Mouse (Mus musculus): Measurements from ENCODE around the gene Proser1. TPM values are rescaled to one million over a fixed set of nuclear protein-coding genes. Genes with fewer than 3 reads are reported as not detected.

The Proser1 gene
- polyA plus RNA-seq (2015; fragmentation: Nextera tagmentation; extraction: Ambion mirVana): 13.5 and 16.1 TPM in 2 replicates

GRCm38 (mm10) chr3:53463046-53463764 is at the start of gene Proser1, which contains the start of gene Nhlrc3:
Proser1 (plus strand) TSS chr3:53463666.
Nhlrc3 (minus strand) TSS chr3:53463332.
- peak within 1 kb of the TSS; percentile 77 for H3K4me2 ChIP-seq (ENCODE audit: low read length)
- H3K9ac ChIP-seq (ENCODE audit: low read depth, low read length): peak within 1 kb of the TSS; percentile 86
- no peaks in the 10 kb centered on the region for H3K36me3 ChIP-seq (ENCODE audit: control insufficient read depth, insufficient read depth, low read length)
- no peaks in the 10 kb centered on the region for H3K9me3 ChIP-seq (ENCODE audit: control insufficient read depth, low read length)
- H3K4me3 ChIP-seq (ENCODE audit: low read length): peak within 1 kb of the TSS; percentile 63
- peaks cover 30% of the 10 kb centered on the region for H3K4me1 ChIP-seq (ENCODE audit: control insufficient read depth, insufficient read depth, low read depth, low read length)
- ATAC-seq: peak; percentile 99
- under 1% methylated on average over 51 of the region's 52 CpGs for WGBS
- H3K27ac ChIP-seq (ENCODE audit: low read depth, low read length): peak within 1 kb of the TSS; percentile 93
- H3K27me3 ChIP-seq (replicated peaks; ENCODE audit: control insufficient read depth, insufficient read depth, low read length): no peaks in the 10 kb centered on the region

- peaks cover 9% of the 10 kb centered on the region for H3K4me1 ChIP-seq (ENCODE audit: control insufficient read depth, insufficient read depth, low read depth, low read length)
- H3K9me3 ChIP-seq (ENCODE audit: control insufficient read depth, low read length): no peaks in the 10 kb centered on the region
- ATAC-seq: no peak
- H3K9ac ChIP-seq (ENCODE audit: low read depth, low read length): no peak overlapping the region
- H3K4me2 ChIP-seq (ENCODE audit: low read length): no peak overlapping the region
- no peak overlapping the region for H3K27ac ChIP-seq (ENCODE audit: low read depth, low read length)
- H3K36me3 ChIP-seq (ENCODE audit: control insufficient read depth, insufficient read depth, low read length): no peaks in the 10 kb centered on the region
- 57% methylated on average over 3 of the region's 3 CpGs for WGBS
- no peak overlapping the region for H3K4me3 ChIP-seq (ENCODE audit: low read length)
- no peaks in the 10 kb centered on the region for H3K27me3 ChIP-seq (replicated peaks; ENCODE audit: control insufficient read depth, insufficient read depth, low read length)
Measured at GRCm38 (mm10) chr3:53413959-53414358, 49.5 kb upstream of the Proser1 start.

GRCm38 (mm10) chr3:53416036-53416506 is 47.4 kb upstream of the Proser1 start:
- peak; percentile 84 for ATAC-seq
- Histone ChIP-seq H3K27me3 (replicated peaks; ENCODE audit: control insufficient read depth, insufficient read depth, low read length) (no peaks in the 10 kb centered on the region), H3K27ac (ENCODE audit: low read depth, low read length) (no peak overlapping the region), H3K4me1 (ENCODE audit: control insufficient read depth, insufficient read depth, low read depth, low read length) (peaks cover 9% of the 10 kb centered on the region), H3K4me3 (ENCODE audit: low read length) (no peak overlapping the region), H3K4me2 (ENCODE audit: low read length) (no peak overlapping the region), H3K9ac (ENCODE audit: low read depth, low read length) (no peak overlapping the region), H3K36me3 (ENCODE audit: control insufficient read depth, insufficient read depth, low read length) (no peaks in the 10 kb centered on the region), H3K9me3 (ENCODE audit: control insufficient read depth, low read length) (no peaks in the 10 kb centered on the region)
- WGBS: 40% methylated on average over 5 of the region's 5 CpGs

- Histone ChIP-seq H3K4me3 (ENCODE audit: low read length) (no peak overlapping the region), H3K9ac (ENCODE audit: low read depth, low read length) (no peak overlapping the region), H3K27ac (ENCODE audit: low read depth, low read length) (no peak overlapping the region), H3K36me3 (ENCODE audit: control insufficient read depth, insufficient read depth, low read length) (no peaks in the 10 kb centered on the region), H3K4me2 (ENCODE audit: low read length) (no peak overlapping the region), H3K4me1 (ENCODE audit: control insufficient read depth, insufficient read depth, low read depth, low read length) (peaks cover 9% of the 10 kb centered on the region), H3K27me3 (replicated peaks; ENCODE audit: control insufficient read depth, insufficient read depth, low read length) (no peaks in the 10 kb centered on the region), H3K9me3 (ENCODE audit: control insufficient read depth, low read length) (no peaks in the 10 kb centered on the region)
- 62% methylated on average over 7 of the region's 7 CpGs for WGBS
- ATAC-seq: no peak
Measured at GRCm38 (mm10) chr3:53417701-53418100, 45.8 kb upstream of the Proser1 start.

- no peak overlapping the region for H3K27ac ChIP-seq (ENCODE audit: low read depth, low read length)
- H3K36me3 ChIP-seq (ENCODE audit: control insufficient read depth, insufficient read depth, low read length): no peaks in the 10 kb centered on the region
- no peak overlapping the region for H3K4me3 ChIP-seq (ENCODE audit: low read length)
- no peak overlapping the region for H3K4me2 ChIP-seq (ENCODE audit: low read length)
- H3K4me1 ChIP-seq (ENCODE audit: control insufficient read depth, insufficient read depth, low read depth, low read length): peaks cover 4% of the 10 kb centered on the region
- no peak overlapping the region for H3K9ac ChIP-seq (ENCODE audit: low read depth, low read length)
- H3K27me3 ChIP-seq (replicated peaks; ENCODE audit: control insufficient read depth, insufficient read depth, low read length): no peaks in the 10 kb centered on the region
- no peak for ATAC-seq
- H3K9me3 ChIP-seq (ENCODE audit: control insufficient read depth, low read length): no peaks in the 10 kb centered on the region
- 94% methylated on average over 12 of the region's 12 CpGs for WGBS
Measured at GRCm38 (mm10) chr3:53421656-53422055, 41.8 kb upstream of the Proser1 start.

DNA sequence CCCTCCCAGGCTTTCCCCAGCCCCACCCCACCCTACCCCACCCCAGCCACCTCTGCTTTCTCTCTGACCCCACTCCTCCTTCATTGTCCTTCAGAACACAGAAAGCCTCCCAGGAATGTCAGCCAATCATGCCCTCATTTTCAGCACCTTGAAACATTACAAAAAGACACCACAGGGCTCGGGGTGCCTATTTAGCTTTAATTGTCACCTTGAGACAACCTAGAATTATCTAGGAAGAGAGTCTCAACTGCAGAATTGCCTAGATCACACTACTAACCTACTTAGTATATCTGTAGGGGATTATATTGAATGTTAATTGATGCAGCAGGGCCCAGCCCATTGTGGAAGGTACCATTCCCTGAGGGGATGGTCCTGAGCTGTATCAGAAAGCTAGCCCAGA is 40.8 kb upstream of the Proser1 start:
- H3K4me2 ChIP-seq (ENCODE audit: low read length): no peak overlapping the region
- H3K4me3 ChIP-seq (ENCODE audit: low read length): no peak overlapping the region
- no peak overlapping the region for H3K27ac ChIP-seq (ENCODE audit: low read depth, low read length)
- no peak overlapping the region for H3K9ac ChIP-seq (ENCODE audit: low read depth, low read length)
- H3K9me3 ChIP-seq (ENCODE audit: control insufficient read depth, low read length): no peaks in the 10 kb centered on the region
- no peaks in the 10 kb centered on the region; the same call in 1 of the 2 replicates for H3K4me1 ChIP-seq (ENCODE audit: control insufficient read depth, insufficient read depth, low read depth, low read length)
- H3K27me3 ChIP-seq (replicated peaks; ENCODE audit: control insufficient read depth, insufficient read depth, low read length): no peaks in the 10 kb centered on the region
- no peaks in the 10 kb centered on the region for H3K36me3 ChIP-seq (ENCODE audit: control insufficient read depth, insufficient read depth, low read length)
- no peak for ATAC-seq
- WGBS: 56% methylated on average over 1 of the region's 1 CpGs

DNA sequence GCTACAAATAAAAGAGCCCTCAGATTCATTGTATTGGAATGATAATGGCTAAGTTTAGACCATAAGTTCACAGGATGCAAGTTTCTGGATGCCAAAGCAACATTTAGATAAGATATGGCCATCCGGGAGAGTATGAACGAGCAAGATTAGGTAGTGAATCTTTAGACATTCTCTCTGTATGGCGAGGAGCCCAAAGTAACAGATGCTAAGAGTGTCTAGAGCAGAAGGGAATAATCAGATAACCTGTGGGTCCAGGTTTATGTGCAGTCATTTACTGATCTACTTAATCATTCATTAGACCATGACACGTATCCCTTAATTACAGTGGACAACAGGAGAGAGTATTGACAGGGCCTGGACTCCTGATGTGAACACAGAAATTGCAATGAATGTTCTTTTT is 39.9 kb upstream of the Proser1 start:
- ATAC-seq: no peak
- Histone ChIP-seq H3K9ac (ENCODE audit: low read depth, low read length) (no peak overlapping the region), H3K4me1 (ENCODE audit: control insufficient read depth, insufficient read depth, low read depth, low read length) (no peaks in the 10 kb centered on the region), H3K4me3 (ENCODE audit: low read length) (no peak overlapping the region), H3K36me3 (ENCODE audit: control insufficient read depth, insufficient read depth, low read length) (no peaks in the 10 kb centered on the region), H3K9me3 (ENCODE audit: control insufficient read depth, low read length) (no peaks in the 10 kb centered on the region), H3K4me2 (ENCODE audit: low read length) (no peak overlapping the region), H3K27ac (ENCODE audit: low read depth, low read length) (no peak overlapping the region), H3K27me3 (replicated peaks; ENCODE audit: control insufficient read depth, insufficient read depth, low read length) (no peaks in the 10 kb centered on the region)
- WGBS: 84% methylated on average over 4 of the region's 4 CpGs

GRCm38 (mm10) chr3:53434610-53435009 is 28.9 kb upstream of the Proser1 start:
- no peak overlapping the region for H3K9ac ChIP-seq (ENCODE audit: low read depth, low read length)
- H3K27me3 ChIP-seq (replicated peaks; ENCODE audit: control insufficient read depth, insufficient read depth, low read length): no peaks in the 10 kb centered on the region
- no peak for ATAC-seq
- H3K27ac ChIP-seq (ENCODE audit: low read depth, low read length): no peak overlapping the region
- no peaks in the 10 kb centered on the region for H3K36me3 ChIP-seq (ENCODE audit: control insufficient read depth, insufficient read depth, low read length)
- 74% methylated on average over 3 of the region's 3 CpGs for WGBS
- no peak overlapping the region for H3K4me2 ChIP-seq (ENCODE audit: low read length)
- H3K9me3 ChIP-seq (ENCODE audit: control insufficient read depth, low read length): no peaks in the 10 kb centered on the region
- no peaks in the 10 kb centered on the region for H3K4me1 ChIP-seq (ENCODE audit: control insufficient read depth, insufficient read depth, low read depth, low read length)
- H3K4me3 ChIP-seq (ENCODE audit: low read length): no peak overlapping the region

- Histone ChIP-seq H3K27ac (ENCODE audit: low read depth, low read length) (no peak overlapping the region), H3K4me2 (ENCODE audit: low read length) (no peak overlapping the region), H3K4me1 (ENCODE audit: control insufficient read depth, insufficient read depth, low read depth, low read length) (no peaks in the 10 kb centered on the region), H3K27me3 (replicated peaks; ENCODE audit: control insufficient read depth, insufficient read depth, low read length) (no peaks in the 10 kb centered on the region), H3K4me3 (ENCODE audit: low read length) (no peak overlapping the region), H3K9me3 (ENCODE audit: control insufficient read depth, low read length) (no peaks in the 10 kb centered on the region), H3K9ac (ENCODE audit: low read depth, low read length) (no peak overlapping the region), H3K36me3 (ENCODE audit: control insufficient read depth, insufficient read depth, low read length) (no peaks in the 10 kb centered on the region)
- no peak for ATAC-seq
- 72% methylated on average over 5 of the region's 5 CpGs for WGBS
Measured at GRCm38 (mm10) chr3:53436550-53436949, 26.9 kb upstream of the Proser1 start.
